ENCODE assay signal across 11 mouse cellular contexts in genomic region chr3:86796716-86797115, GRCm38 (mm10).
DNase-seq lines count a peak whose midpoint lies in the region; ATAC-seq and TF ChIP-seq lines count a peak whose summit lies in the region.
"Had no signal": no experiment of that assay in that cellular context is flagged by ENCODE, and none has a peak within 500 bp of the region (broad histone marks: within the 10 kb centered on the region; RNA-seq: fewer than 3 reads in every experiment).

No protein-coding gene starts in this region.

- no peaks in the 10 kb centered on the region for H3K27me3 ChIP-seq in heart, postnatal 0 days (ENCODE audit: control insufficient read depth, insufficient read depth, low read length)
- no peaks in the 10 kb centered on the region for H3K27me3 ChIP-seq in testis, adult 2 months (ENCODE audit: control insufficient read depth, insufficient read depth, low read length)
- no peaks in the 10 kb centered on the region for H3K27me3 ChIP-seq in erythroblast, embryonic 14.5 days (ENCODE audit: control insufficient read depth)
- H3K27me3 ChIP-seq in small intestine, adult 2 months (ENCODE audit: control insufficient read depth, insufficient read depth, low read length), result no peaks in the 10 kb centered on the region
- H3K27me3 ChIP-seq: embryonic facial prominence, embryonic 15.5 days; Patski had no signal

- peaks cover 7% of the 10 kb centered on the region; the same call in 1 of the 2 replicates for H3K4me1 ChIP-seq in heart, postnatal 0 days (ENCODE audit: control insufficient read depth, insufficient read depth)
- no peaks in the 10 kb centered on the region for H3K4me1 ChIP-seq in testis, adult 2 months (ENCODE audit: control insufficient read depth, insufficient read depth, low read length)
- peaks cover 74% of the 10 kb centered on the region for H3K4me1 ChIP-seq in erythroblast, embryonic 14.5 days (ENCODE audit: control insufficient read depth)
- no peaks in the 10 kb centered on the region for H3K4me1 ChIP-seq in small intestine, adult 2 months (ENCODE audit: control insufficient read depth, insufficient read depth, insufficient read length, low read length)

- no peaks in the 10 kb centered on the region for H3K36me3 ChIP-seq in heart, postnatal 0 days (replicated peaks; ENCODE audit: control insufficient read depth, insufficient read depth, low read length)
- no peaks in the 10 kb centered on the region for H3K36me3 ChIP-seq in testis, adult 2 months (ENCODE audit: control insufficient read depth, insufficient read depth, low read length)
- H3K36me3 ChIP-seq in erythroblast, embryonic 14.5 days (ENCODE audit: control insufficient read depth), result peaks cover 57% of the 10 kb centered on the region
- H3K36me3 ChIP-seq in small intestine, adult 2 months (ENCODE audit: control insufficient read depth, insufficient read depth, low read length), result no peaks in the 10 kb centered on the region
- H3K36me3 ChIP-seq: embryonic facial prominence, embryonic 15.5 days had no signal

- ATAC-seq in heart, postnatal 0 days (ENCODE audit: insufficient read depth, low read depth), result no peak
- ATAC-seq: Patski had no signal

- TF ChIP-seq POLR2A in testis, adult 2 months (IDR thresholded peaks at IDR 0.05; ENCODE audit: control insufficient read depth, low read depth, low read length), result no peak
- TF ChIP-seq POLR2A in small intestine, adult 2 months (IDR thresholded peaks at IDR 0.05; ENCODE audit: low read depth, low read length), result no peak

- H3K4me2 ChIP-seq in heart, postnatal 0 days (ENCODE audit: low read depth, low read length), result no peak overlapping the region
- H3K4me2 ChIP-seq: embryonic facial prominence, embryonic 15.5 days had no signal

- no peak overlapping the region for H3K27ac ChIP-seq in heart, postnatal 0 days (ENCODE audit: low read depth)
- H3K27ac ChIP-seq in testis, adult 2 months (ENCODE audit: control insufficient read depth, insufficient read depth, low read depth, low read length), result no peak overlapping the region
- no peak overlapping the region for H3K27ac ChIP-seq in small intestine, adult 2 months (ENCODE audit: insufficient read depth, low read depth, low read length)
- H3K27ac ChIP-seq: embryonic facial prominence, embryonic 15.5 days had no signal

- WGBS in heart, postnatal 0 days, result 42% methylated on average over 6 of the region's 6 CpGs
- WGBS in small intestine, adult 2 months, result 40% methylated on average over 6 of the region's 6 CpGs

- DNase-seq in heart, postnatal 0 days (ENCODE audit: low spot score), result no peak
- no peak for DNase-seq in heart, adult 9 months (ENCODE audit: low spot score in 2 of 2)
- DNase-seq in testis, postnatal 10 days (ENCODE audit: low spot score), result no peak
- no peak for DNase-seq in urinary bladder, postnatal 10 days (ENCODE audit: low spot score)
- no peak for DNase-seq in cerebellum, postnatal 36 days

- H3K9me3 ChIP-seq in heart, postnatal 0 days (replicated peaks; ENCODE audit: control insufficient read depth, low read length), result no peaks in the 10 kb centered on the region
- H3K9me3 ChIP-seq in erythroblast, embryonic 14.5 days (ENCODE audit: control insufficient read depth, low read length), result no peaks in the 10 kb centered on the region
- H3K9me3 ChIP-seq: embryonic facial prominence, embryonic 15.5 days; megakaryocyte, embryonic 14.5 days had no signal

- TF ChIP-seq EP300 in heart, postnatal 0 days (IDR thresholded peaks at IDR 0.05; ENCODE audit: low read depth), result no peak

- no peak overlapping the region for H3K4me3 ChIP-seq in heart, postnatal 0 days (ENCODE audit: low read depth, low read length)
- no peak overlapping the region for H3K4me3 ChIP-seq in testis, adult 2 months (ENCODE audit: control insufficient read depth, low read depth, low read length)
- H3K4me3 ChIP-seq in erythroblast, embryonic 14.5 days (replicated peaks), result peak overlapping the region; percentile 71
- H3K4me3 ChIP-seq in small intestine, adult 2 months (ENCODE audit: low read depth, low read length), result no peak overlapping the region
- H3K4me3 ChIP-seq: embryonic facial prominence, embryonic 15.5 days; megakaryocyte, embryonic 14.5 days had no signal

- peak; percentile 61 for TF ChIP-seq CTCF in heart, postnatal 0 days (IDR thresholded peaks at IDR 0.05; ENCODE audit: low read depth)
- peak; percentile 28; the same call in 1 of the 2 replicates for TF ChIP-seq CTCF in testis, adult 2 months (IDR thresholded peaks at IDR 0.05; ENCODE audit: control insufficient read depth, insufficient read depth, insufficient replicate concordance, low read depth, low read length)
- peak; percentile 31; the same call in 1 of the 2 replicates for TF ChIP-seq CTCF in small intestine, adult 2 months (IDR thresholded peaks at IDR 0.05; ENCODE audit: extremely low read depth, insufficient read length, insufficient replicate concordance, low read depth, low read length)

- no peak overlapping the region for H3K9ac ChIP-seq in heart, postnatal 0 days (replicated peaks; ENCODE audit: low read depth, low read length)
- H3K9ac ChIP-seq: embryonic facial prominence, embryonic 15.5 days had no signal
